Mouse (Mus musculus): ENCODE data around the gene Cntnap2.

DNA sequence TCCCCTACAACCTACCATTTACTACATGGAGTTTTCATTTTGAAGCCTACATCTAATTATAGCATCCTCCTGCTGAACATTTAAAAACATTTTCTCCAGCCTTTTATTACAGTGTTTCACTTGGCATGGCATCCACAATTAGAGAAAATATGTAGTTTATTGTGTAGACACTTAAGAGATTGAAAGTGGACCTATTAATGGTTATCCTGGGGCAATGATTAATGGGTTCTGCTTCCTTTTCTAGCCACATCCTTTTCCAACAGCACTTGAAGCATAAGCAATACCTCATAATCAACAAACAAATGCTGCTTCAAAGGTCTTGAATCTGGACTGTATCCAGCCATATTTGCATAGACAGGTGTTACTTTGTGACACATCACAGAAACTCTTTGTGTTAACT lies 1360.7 kb downstream of the Cntnap2 start:
- TF ChIP-seq EP300 (IDR thresholded peaks at IDR 0.05; ENCODE audit: low read depth) (no peak), CTCF (IDR thresholded peaks at IDR 0.05; ENCODE audit: low read depth) (no peak)

Data from liver, postnatal 0 days (tissue).